Comparison of ENCODE assay signal across 24 mouse cellular contexts in genomic region chr2:173393324-173393592, GRCm38 (mm10).
A peak's percentile ranks its signal among the peaks of the same experiment; 100 is the strongest.
DNase-seq lines count a peak whose midpoint lies in the region; ATAC-seq and TF ChIP-seq lines count a peak whose summit lies in the region.
"Had no signal": no experiment of that assay in that cellular context is flagged by ENCODE, and none has a peak within 500 bp of the region (broad histone marks: within the 10 kb centered on the region; RNA-seq: fewer than 3 reads in every experiment).

No protein-coding gene starts in this region.

- H3K27me3 ChIP-seq in kidney, adult 2 months (replicated peaks; ENCODE audit: control insufficient read depth, insufficient read depth, low read length): no peaks in the 10 kb centered on the region
- no peaks in the 10 kb centered on the region for H3K27me3 ChIP-seq in neural tube, embryonic 14.5 days (ENCODE audit: control insufficient read depth, insufficient read depth, low read length)
- H3K27me3 ChIP-seq: CH12.LX; embryonic facial prominence, embryonic 12.5 days; forebrain, embryonic 13.5 days; forebrain, embryonic 15.5 days; Patski had no signal

- H3K27ac ChIP-seq in kidney, adult 2 months (ENCODE audit: insufficient read depth, low read depth, low read length): no peak overlapping the region
- H3K27ac ChIP-seq in neural tube, embryonic 14.5 days (ENCODE audit: low read depth, low read length): no peak overlapping the region
- H3K27ac ChIP-seq: embryonic facial prominence, embryonic 10.5 days; embryonic facial prominence, embryonic 12.5 days; forebrain, embryonic 13.5 days; forebrain, embryonic 15.5 days had no signal

- H3K36me3 ChIP-seq in kidney, adult 2 months (ENCODE audit: control insufficient read depth, insufficient read depth, low read length): no peaks in the 10 kb centered on the region
- H3K36me3 ChIP-seq in neural tube, embryonic 14.5 days (ENCODE audit: control insufficient read depth, insufficient read depth, low read length): no peaks in the 10 kb centered on the region
- H3K36me3 ChIP-seq: embryonic facial prominence, embryonic 10.5 days; embryonic facial prominence, embryonic 12.5 days; forebrain, embryonic 15.5 days; G1E had no signal

- 29% methylated on average over 2 of the region's 2 CpGs for WGBS in kidney, adult 2 months
- 32% methylated on average over 2 of the region's 2 CpGs for WGBS in neural tube, embryonic 14.5 days

- H3K9me3 ChIP-seq in neural tube, embryonic 14.5 days (ENCODE audit: control insufficient read depth, low read length): no peaks in the 10 kb centered on the region; the same call in 1 of the 2 replicates
- H3K9me3 ChIP-seq: embryonic facial prominence, embryonic 10.5 days; forebrain, embryonic 13.5 days; forebrain, embryonic 15.5 days had no signal

- H3K4me2 ChIP-seq in neural tube, embryonic 14.5 days (ENCODE audit: low read depth, low read length): no peak overlapping the region
- H3K4me2 ChIP-seq: embryonic facial prominence, embryonic 12.5 days; forebrain, embryonic 13.5 days; forebrain, embryonic 15.5 days had no signal

- peak; percentile 73; the same call in 1 of the 2 replicates for ATAC-seq in neural tube, embryonic 14.5 days (ENCODE audit: low read depth)
- ATAC-seq: activated CD4-positive, CD25-positive, alpha-beta regulatory T cell, adult 4 months; CD4-positive, CD25-positive, alpha-beta regulatory T cell, adult 4 months; forebrain, embryonic 13.5 days; forebrain, embryonic 15.5 days; Patski had no signal

- TF ChIP-seq POLR2A in kidney, adult 2 months (IDR thresholded peaks at IDR 0.05; ENCODE audit: low read depth, low read length): no peak

- no peak overlapping the region for H3K9ac ChIP-seq in neural tube, embryonic 14.5 days (replicated peaks; ENCODE audit: low read depth, low read length)
- H3K9ac ChIP-seq: embryonic facial prominence, embryonic 12.5 days; forebrain, embryonic 13.5 days; forebrain, embryonic 15.5 days had no signal

- no peaks in the 10 kb centered on the region; the same call in 1 of the 2 replicates for H3K4me1 ChIP-seq in kidney, adult 2 months (ENCODE audit: control insufficient read depth, insufficient read depth, low read length)
- 0 out of 2 replicates have a peak, but pooled peaks cover 2% of the 10 kb centered on the region for H3K4me1 ChIP-seq in neural tube, embryonic 14.5 days (ENCODE audit: control insufficient read depth, insufficient read depth, low read length)

- TF ChIP-seq CTCF in kidney, adult 2 months (conservative IDR thresholded peaks at IDR 0.05; ENCODE audit: insufficient read depth, insufficient read length, low read depth, low read length): no peak

- peak; percentile 48 for DNase-seq in kidney, adult 2 months
- no peak for DNase-seq in kidney, adult 9 months
- DNase-seq in kidney, postnatal 14 days: peak; percentile 56
- no peak for DNase-seq in kidney, postnatal 25 days
- DNase-seq in urinary bladder, postnatal 10 days (ENCODE audit: low spot score): no peak
- DNase-seq: adrenal gland, adult 8-10 months; adrenal gland, postnatal 14 days; adrenal gland, postnatal 36 days; B cell, adult 2 months; cerebellum, adult 11-12 months; cerebellum, adult 2 months; cerebellum, adult 9-10 months; cerebellum, postnatal 10 days; cerebellum, postnatal 25 days had no signal

- H3K4me3 ChIP-seq in kidney, adult 2 months (ENCODE audit: insufficient read depth, low read depth, low read length): no peak overlapping the region
- H3K4me3 ChIP-seq in neural tube, embryonic 14.5 days (ENCODE audit: low read depth, low read length): no peak overlapping the region
- H3K4me3 ChIP-seq: embryonic facial prominence, embryonic 10.5 days; embryonic facial prominence, embryonic 12.5 days; forebrain, embryonic 13.5 days; forebrain, embryonic 15.5 days had no signal

Comparison
In these comparisons a context has a peak if more than half of its experiments do, and no peak if none do; other contexts are left out.
1. DNase-seq: peak in kidney, adult 2 months (single experiment) and kidney, postnatal 14 days (single experiment); none in kidney, adult 9 months (single experiment), kidney, postnatal 25 days (0 of 2) and urinary bladder, postnatal 10 days (single experiment).